Mouse (Mus musculus): ENCODE data around the gene Ctsh. TPM values are rescaled to one million over a fixed set of nuclear protein-coding genes. Genes with fewer than 3 reads are reported as not detected.

The Ctsh gene
- polyA plus RNA-seq, 2 experiments = 34.7 to 87.0 TPM

DNA sequence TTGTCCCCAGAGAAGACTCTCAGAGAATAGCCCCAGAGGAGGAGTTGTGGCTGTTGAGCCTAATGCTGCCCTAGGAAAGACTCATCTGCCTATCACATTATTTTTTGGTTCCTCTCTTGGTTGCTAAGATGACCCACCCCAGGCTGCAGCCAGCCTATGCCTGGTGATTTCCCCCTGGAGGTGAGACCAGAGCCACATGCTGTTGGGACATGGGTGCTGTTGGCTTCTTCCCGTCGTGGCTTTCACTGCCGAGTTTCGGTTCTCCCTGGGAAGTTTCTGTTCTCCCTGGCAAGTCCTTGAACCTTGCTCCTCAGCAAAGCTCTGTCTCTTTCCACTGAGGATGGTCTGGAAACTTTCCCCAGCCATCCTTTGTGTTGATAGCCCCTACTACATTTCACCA, 20.0 kb upstream of the Ctsh start:
- DNase-seq (ENCODE audit: low read depth in 3 of 3, low spot score in 3 of 3) (no peak), ATAC-seq (ENCODE audit: insufficient read depth) (no peak)
- H3K4me1 ChIP-seq (replicated peaks; ENCODE audit: control insufficient read depth in 2 of 2, insufficient read depth in 2 of 2, low read length in 1 of 2) = no peaks in the 10 kb centered on the region
- no peak overlapping the region for H3K4me3 ChIP-seq (ENCODE audit: insufficient read depth in 1 of 2, low read depth in 2 of 2, low read length in 2 of 2)
- WGBS (ENCODE audit: insufficient replicate concordance) = 73% methylated on average over 4 of the region's 4 CpGs
- no peaks in the 10 kb centered on the region for H3K27me3 ChIP-seq (ENCODE audit: control insufficient read depth, insufficient read depth, low read length)
- H3K4me2 ChIP-seq (ENCODE audit: low read depth) = no peak overlapping the region
- H3K36me3 ChIP-seq (replicated peaks; ENCODE audit: control insufficient read depth, insufficient read depth, low read depth) = no peaks in the 10 kb centered on the region
- H3K9ac ChIP-seq (replicated peaks) = no peak overlapping the region
- H3K9me3 ChIP-seq (ENCODE audit: control insufficient read depth, low read length) = no peaks in the 10 kb centered on the region
- no peak overlapping the region for H3K27ac ChIP-seq
- TF ChIP-seq EP300 (IDR thresholded peaks at IDR 0.05; ENCODE audit: low read depth) (no peak), CTCF (IDR thresholded peaks at IDR 0.05; ENCODE audit: low read depth) (no peak)

DNA sequence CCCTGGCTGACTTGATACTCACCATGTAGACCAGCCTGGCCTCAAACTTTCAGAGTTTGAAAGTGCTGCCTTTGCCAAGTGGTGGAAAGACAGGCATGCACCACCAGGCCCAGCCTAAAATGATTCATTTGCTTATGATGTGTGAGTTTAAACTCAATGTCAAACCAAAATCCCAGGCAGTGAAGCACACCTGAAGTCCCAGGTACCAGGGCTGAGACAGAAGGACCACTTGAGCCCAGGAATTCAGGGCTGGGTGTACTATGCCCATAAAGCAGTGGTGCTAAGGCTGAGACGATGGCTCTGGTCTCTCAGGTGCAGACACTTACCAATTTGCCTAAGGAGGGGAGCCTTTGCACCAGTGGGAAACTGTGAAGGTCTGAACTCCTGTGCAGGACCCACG, 18.8 kb upstream of the Ctsh start:
- H3K9ac ChIP-seq (replicated peaks) = no peak overlapping the region
- ATAC-seq (ENCODE audit: insufficient read depth) = no peak
- DNase-seq (ENCODE audit: low read depth in 3 of 3, low spot score in 3 of 3) = no peak
- TF ChIP-seq EP300 (IDR thresholded peaks at IDR 0.05; ENCODE audit: low read depth) = no peak
- no peak for TF ChIP-seq CTCF (IDR thresholded peaks at IDR 0.05; ENCODE audit: low read depth)
- WGBS (ENCODE audit: insufficient replicate concordance) = 38% methylated on average over 2 of the region's 2 CpGs
- no peaks in the 10 kb centered on the region for H3K36me3 ChIP-seq (replicated peaks; ENCODE audit: control insufficient read depth, insufficient read depth, low read depth)
- H3K4me3 ChIP-seq (ENCODE audit: insufficient read depth in 1 of 2, low read depth in 2 of 2, low read length in 2 of 2) = no peak overlapping the region
- no peaks in the 10 kb centered on the region for H3K27me3 ChIP-seq (ENCODE audit: control insufficient read depth, insufficient read depth, low read length)
- H3K4me1 ChIP-seq (replicated peaks; ENCODE audit: control insufficient read depth in 2 of 2, insufficient read depth in 2 of 2, low read length in 1 of 2) = no peaks in the 10 kb centered on the region
- H3K27ac ChIP-seq = no peak overlapping the region
- no peaks in the 10 kb centered on the region for H3K9me3 ChIP-seq (ENCODE audit: control insufficient read depth, low read length)
- H3K4me2 ChIP-seq (ENCODE audit: low read depth) = no peak overlapping the region

DNA sequence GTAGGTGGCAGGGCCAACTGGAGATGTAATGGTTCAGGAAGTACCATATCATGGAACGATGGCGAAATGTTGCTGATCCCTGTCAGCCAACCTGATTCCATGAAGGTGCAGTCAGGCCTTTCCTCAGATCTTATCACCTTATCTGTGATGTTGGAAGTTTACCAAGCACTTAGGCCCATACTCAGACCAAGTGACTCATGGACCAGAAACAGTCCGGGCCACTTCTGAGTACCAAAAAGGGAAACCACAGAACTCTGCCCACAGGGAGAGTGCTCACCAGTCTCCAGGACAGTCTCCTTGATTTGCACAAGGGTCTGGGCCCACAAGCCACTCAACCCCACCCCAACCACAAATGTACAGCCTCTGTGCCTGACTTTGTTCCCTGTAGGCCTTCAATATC, 18.2 kb upstream of the Ctsh start:
- no peak for ATAC-seq (ENCODE audit: insufficient read depth)
- Histone ChIP-seq H3K9ac (replicated peaks) (no peak overlapping the region), H3K4me1 (replicated peaks; ENCODE audit: control insufficient read depth in 2 of 2, insufficient read depth in 2 of 2, low read length in 1 of 2) (no peaks in the 10 kb centered on the region), H3K9me3 (ENCODE audit: control insufficient read depth, low read length) (no peaks in the 10 kb centered on the region), H3K4me3 (ENCODE audit: insufficient read depth in 1 of 2, low read depth in 2 of 2, low read length in 2 of 2) (no peak overlapping the region), H3K36me3 (replicated peaks; ENCODE audit: control insufficient read depth, insufficient read depth, low read depth) (no peaks in the 10 kb centered on the region), H3K27me3 (ENCODE audit: control insufficient read depth, insufficient read depth, low read length) (no peaks in the 10 kb centered on the region), H3K4me2 (ENCODE audit: low read depth) (no peak overlapping the region), H3K27ac (no peak overlapping the region)
- WGBS (ENCODE audit: insufficient replicate concordance) = 69% methylated on average over 3 of the region's 3 CpGs
- TF ChIP-seq EP300 (IDR thresholded peaks at IDR 0.05; ENCODE audit: low read depth) (no peak), CTCF (IDR thresholded peaks at IDR 0.05; ENCODE audit: low read depth) (no peak)
- no peak for DNase-seq (ENCODE audit: low read depth in 3 of 3, low spot score in 3 of 3)

DNA sequence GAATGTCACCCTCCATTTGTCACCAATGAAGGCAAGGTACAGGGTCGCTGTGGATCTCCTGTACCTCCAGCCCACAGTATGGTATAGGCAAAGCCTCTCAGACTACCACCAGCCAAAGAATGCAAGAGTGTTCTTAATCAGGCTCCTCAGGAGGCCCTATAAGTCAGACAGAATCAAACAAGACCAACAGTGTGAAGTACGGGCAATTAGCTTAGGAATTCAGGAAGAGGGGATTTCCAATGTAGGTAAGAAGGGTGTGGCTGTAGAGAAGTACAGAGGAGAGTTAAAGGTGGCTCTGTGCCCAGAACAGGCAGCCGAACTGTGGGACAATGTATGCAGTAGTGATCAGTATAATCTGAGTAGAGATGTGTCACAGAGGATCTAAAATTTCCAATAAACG, 17.6 kb upstream of the Ctsh start:
- Histone ChIP-seq H3K27ac (no peak overlapping the region), H3K9ac (replicated peaks) (no peak overlapping the region), H3K9me3 (ENCODE audit: control insufficient read depth, low read length) (no peaks in the 10 kb centered on the region), H3K36me3 (replicated peaks; ENCODE audit: control insufficient read depth, insufficient read depth, low read depth) (no peaks in the 10 kb centered on the region), H3K27me3 (ENCODE audit: control insufficient read depth, insufficient read depth, low read length) (no peaks in the 10 kb centered on the region), H3K4me3 (ENCODE audit: insufficient read depth in 1 of 2, low read depth in 2 of 2, low read length in 2 of 2) (no peak overlapping the region), H3K4me2 (ENCODE audit: low read depth) (no peak overlapping the region), H3K4me1 (replicated peaks; ENCODE audit: control insufficient read depth in 2 of 2, insufficient read depth in 2 of 2, low read length in 1 of 2) (no peaks in the 10 kb centered on the region)
- TF ChIP-seq CTCF (IDR thresholded peaks at IDR 0.05; ENCODE audit: low read depth) (no peak), EP300 (IDR thresholded peaks at IDR 0.05; ENCODE audit: low read depth) (no peak)
- no peak for ATAC-seq (ENCODE audit: insufficient read depth)
- no peak for DNase-seq (ENCODE audit: low read depth in 3 of 3, low spot score in 3 of 3)
- 54% methylated on average over 4 of the region's 4 CpGs for WGBS (ENCODE audit: insufficient replicate concordance)

DNA sequence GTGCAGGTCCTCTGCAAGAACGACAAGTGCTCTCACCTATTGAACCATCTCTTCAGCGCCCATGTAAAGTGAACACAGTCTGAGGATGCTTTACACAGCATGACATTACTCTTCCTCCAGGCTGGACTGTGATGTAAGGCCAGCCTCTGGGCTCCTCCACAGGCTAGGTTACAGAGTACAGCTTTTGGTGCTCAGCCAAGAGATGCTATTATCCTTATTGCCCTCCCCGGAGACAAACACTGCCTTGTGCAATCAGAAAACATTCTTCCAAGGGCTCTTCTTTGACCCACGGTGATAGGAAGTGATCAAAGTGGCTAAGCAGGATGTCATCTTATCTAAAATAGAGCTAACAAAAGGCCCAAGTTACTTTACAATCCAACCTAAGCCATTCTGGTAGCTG, 15.4 kb upstream of the Ctsh start:
- H3K27me3 ChIP-seq (ENCODE audit: control insufficient read depth, insufficient read depth, low read length) = no peaks in the 10 kb centered on the region
- DNase-seq (ENCODE audit: low read depth in 3 of 3, low spot score in 3 of 3) (no peak), ATAC-seq (ENCODE audit: insufficient read depth) (no peak)
- WGBS (ENCODE audit: insufficient replicate concordance) = 43% methylated on average over 4 of the region's 4 CpGs
- H3K36me3 ChIP-seq (replicated peaks; ENCODE audit: control insufficient read depth, insufficient read depth, low read depth) = no peaks in the 10 kb centered on the region
- no peak overlapping the region for H3K9ac ChIP-seq (replicated peaks)
- no peak overlapping the region for H3K27ac ChIP-seq
- H3K4me3 ChIP-seq (ENCODE audit: insufficient read depth in 1 of 2, low read depth in 2 of 2, low read length in 2 of 2) = no peak overlapping the region
- no peaks in the 10 kb centered on the region for H3K9me3 ChIP-seq (ENCODE audit: control insufficient read depth, low read length)
- no peaks in the 10 kb centered on the region for H3K4me1 ChIP-seq (replicated peaks; ENCODE audit: control insufficient read depth in 2 of 2, insufficient read depth in 2 of 2, low read length in 1 of 2)
- TF ChIP-seq EP300 (IDR thresholded peaks at IDR 0.05; ENCODE audit: low read depth) (no peak), CTCF (IDR thresholded peaks at IDR 0.05; ENCODE audit: low read depth) (no peak)
- no peak overlapping the region for H3K4me2 ChIP-seq (ENCODE audit: low read depth)

Data from liver, embryonic 14.5 days (tissue).